Mouse (Mus musculus): ENCODE measurements around the gene Slc15a4.

- no peak for TF ChIP-seq POLR2A (IDR thresholded peaks at IDR 0.05; ENCODE audit: insufficient read depth, low read depth, low read length)
- no peak for TF ChIP-seq CTCF (IDR thresholded peaks at IDR 0.05; ENCODE audit: insufficient read depth, low read depth, low read length)
These were observed 13.9 kb downstream of the Slc15a4 start for GRCm38 (mm10) chr5:127618834-127619233.

Data from olfactory bulb, adult 2 months (tissue).